Mouse (Mus musculus): ENCODE measurements at regions not wholly inside any gene's neighbourhood (a gene's known extent, or its start where the extent isn't known, plus 50 kb on each side); places are given as distances from the start of the nearest gene placed in this dataset.

GRCm38 (mm10) chr16:75487915-75488314 is 97.9 kb downstream of the Lipi start:
- Histone ChIP-seq H3K4me3 (no peak overlapping the region), H3K27ac (no peak overlapping the region)
- intact Hi-C loops (cut with DNase I): no loop called here
- no peak for DNase-seq (ENCODE audit: extremely low spot score in 1 of 2, low spot score in 2 of 2)
- no peak for TF ChIP-seq CTCF (IDR thresholded peaks at IDR 0.05)

- no peak for DNase-seq (ENCODE audit: extremely low spot score in 1 of 2, low spot score in 2 of 2)
- intact Hi-C loops (cut with DNase I): no loop called here
- Histone ChIP-seq H3K27ac (no peak overlapping the region), H3K4me3 (no peak overlapping the region)
- TF ChIP-seq CTCF (IDR thresholded peaks at IDR 0.05): no peak
Observed at GRCm38 (mm10) chr16:75483878-75484277, 102.0 kb downstream of the Lipi start.

- no peak for TF ChIP-seq CTCF (IDR thresholded peaks at IDR 0.05)
- intact Hi-C loops (cut with DNase I): no loop called here
Observed at GRCm38 (mm10) chr16:75465420-75465975, 120.4 kb downstream of the Lipi start.

GRCm38 (mm10) chr16:75462136-75462535 is 123.7 kb downstream of the Lipi start:
- H3K27ac ChIP-seq: no peak overlapping the region
- intact Hi-C loops (cut with DNase I): no loop called here
- no peak overlapping the region for H3K4me3 ChIP-seq
- no peak for TF ChIP-seq CTCF (IDR thresholded peaks at IDR 0.05)
- no peak for DNase-seq (ENCODE audit: extremely low spot score in 1 of 2, low spot score in 2 of 2)

More at GRCm38 (mm10) chr16:75465420-75465975, 120.4 kb downstream of the Lipi start:
- DNase-seq (ENCODE audit: extremely low spot score in 1 of 2, low spot score in 2 of 2): peak in 1 of 2 experiments; percentile 7
- H3K4me3 ChIP-seq: no peak overlapping the region
- H3K27ac ChIP-seq: no peak overlapping the region

- no peak for TF ChIP-seq CTCF (IDR thresholded peaks at IDR 0.05)
- Histone ChIP-seq H3K27ac (0 out of 2 replicates have a peak overlapping the region, but pooled peaks have one; percentile 32), H3K4me3 (peak overlapping the region; percentile 51)
- DNase-seq (ENCODE audit: extremely low spot score in 1 of 2, low spot score in 2 of 2): peak; percentile 43 to 53
- intact Hi-C loops (cut with DNase I): no loop called here
Observed at GRCm38 (mm10) chr16:75446901-75447514, 138.9 kb downstream of the Lipi start.

- DNase-seq (ENCODE audit: extremely low spot score in 1 of 2, low spot score in 2 of 2): no peak
- TF ChIP-seq CTCF (IDR thresholded peaks at IDR 0.05): no peak
- H3K27ac ChIP-seq: no peak overlapping the region
- H3K4me3 ChIP-seq: no peak overlapping the region
- intact Hi-C loops (cut with DNase I): loop anchor here (5.0 kb wide), 1 partner anchor 52 kb away; no protein-coding TSS in a partner anchor
Observed at GRCm38 (mm10) chr16:75439296-75439695, 146.6 kb downstream of the Lipi start.

GRCm38 (mm10) chr16:75433227-75433626 is 152.6 kb downstream of the Lipi start:
- TF ChIP-seq CTCF (IDR thresholded peaks at IDR 0.05): no peak
- no peak for DNase-seq (ENCODE audit: extremely low spot score in 1 of 2, low spot score in 2 of 2)
- H3K27ac ChIP-seq: no peak overlapping the region
- no peak overlapping the region for H3K4me3 ChIP-seq
- intact Hi-C loops (cut with DNase I): no loop called here

- intact Hi-C loops (cut with DNase I): loop anchor here (5.0 kb wide), 1 partner anchor 53 kb away; no protein-coding TSS in a partner anchor
- H3K4me3 ChIP-seq: no peak overlapping the region
- no peak for TF ChIP-seq CTCF (IDR thresholded peaks at IDR 0.05)
- DNase-seq (ENCODE audit: extremely low spot score in 1 of 2, low spot score in 2 of 2): no peak
- no peak overlapping the region; the same call in 1 of the 2 replicates for H3K27ac ChIP-seq
Observed at GRCm38 (mm10) chr16:75384526-75385222, 201.2 kb downstream of the Lipi start.

GRCm38 (mm10) chr16:75381191-75381590 is 204.7 kb downstream of the Lipi start:
- Histone ChIP-seq H3K27ac (no peak overlapping the region), H3K4me3 (no peak overlapping the region)
- peak; percentile 8; the same call in 1 of the 2 replicates for TF ChIP-seq CTCF (IDR thresholded peaks at IDR 0.05)
- no peak for DNase-seq (ENCODE audit: extremely low spot score in 1 of 2, low spot score in 2 of 2)
- intact Hi-C loops (cut with DNase I): no loop called here

GRCm38 (mm10) chr16:75369700-75370099 is 216.2 kb downstream of the Lipi start:
- no peak for TF ChIP-seq CTCF (IDR thresholded peaks at IDR 0.05)
- intact Hi-C loops (cut with DNase I): no loop called here
- DNase-seq (ENCODE audit: extremely low spot score in 1 of 2, low spot score in 2 of 2): no peak
- Histone ChIP-seq H3K4me3 (no peak overlapping the region), H3K27ac (no peak overlapping the region)

GRCm38 (mm10) chr16:75366727-75367126 is 219.1 kb downstream of the Lipi start:
- H3K27ac ChIP-seq: no peak overlapping the region
- no peak overlapping the region for H3K4me3 ChIP-seq
- intact Hi-C loops (cut with DNase I): no loop called here
- no peak for DNase-seq (ENCODE audit: extremely low spot score in 1 of 2, low spot score in 2 of 2)
- no peak for TF ChIP-seq CTCF (IDR thresholded peaks at IDR 0.05)

- peak overlapping the region; percentile 15; the same call in 1 of the 2 replicates for H3K4me3 ChIP-seq
- no peak for DNase-seq (ENCODE audit: extremely low spot score in 1 of 2, low spot score in 2 of 2)
- no peak for TF ChIP-seq CTCF (IDR thresholded peaks at IDR 0.05)
- intact Hi-C loops (cut with DNase I): no loop called here
- H3K27ac ChIP-seq: peak overlapping the region; percentile 51
Observed at GRCm38 (mm10) chr16:75365361-75365994, 220.4 kb downstream of the Lipi start.
